Mouse (Mus musculus) B cell, adult 62 days (primary cell): ENCODE data around the gene Chka. TPM values are rescaled to one million over a fixed set of nuclear protein-coding genes. Genes with fewer than 3 reads are reported as not detected.

Source experiments
- total RNA-seq: library from RNA; stranded (reverse); gene quantifications from 4 replicates; pipeline ENCODE4 v1.2.4, GENCODE M21; 2023

Gene Chka
- total RNA-seq = 65.0 to 81.7 TPM (median 68.1 TPM) in 4 replicates

DNA sequence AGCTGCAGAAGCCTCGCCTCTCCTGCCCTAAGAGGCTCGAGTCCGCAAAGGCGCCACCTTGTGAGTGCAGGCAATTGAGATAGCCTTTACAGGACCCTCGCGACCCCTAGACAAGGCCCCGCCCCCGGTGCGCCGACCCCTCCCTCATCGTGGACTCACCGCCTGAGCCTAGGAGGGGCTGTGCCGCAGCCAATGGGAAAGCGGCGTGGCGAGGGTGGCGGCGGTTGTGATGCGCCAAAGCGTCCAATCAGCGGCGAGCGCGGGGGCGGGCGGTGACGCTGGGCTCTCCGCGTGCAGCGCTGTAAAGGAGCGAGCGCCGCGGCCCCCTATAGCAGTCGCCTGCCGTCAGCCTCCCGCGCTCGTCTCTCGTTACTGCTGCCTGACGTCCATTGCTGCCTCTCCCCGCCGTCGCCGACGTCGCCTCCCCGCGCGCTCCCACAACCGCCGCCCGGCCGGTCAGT, at the start of gene Chka:
Chka (plus strand) TSS at position 272 of the 461 bp plus-strand sequence.

DNA sequence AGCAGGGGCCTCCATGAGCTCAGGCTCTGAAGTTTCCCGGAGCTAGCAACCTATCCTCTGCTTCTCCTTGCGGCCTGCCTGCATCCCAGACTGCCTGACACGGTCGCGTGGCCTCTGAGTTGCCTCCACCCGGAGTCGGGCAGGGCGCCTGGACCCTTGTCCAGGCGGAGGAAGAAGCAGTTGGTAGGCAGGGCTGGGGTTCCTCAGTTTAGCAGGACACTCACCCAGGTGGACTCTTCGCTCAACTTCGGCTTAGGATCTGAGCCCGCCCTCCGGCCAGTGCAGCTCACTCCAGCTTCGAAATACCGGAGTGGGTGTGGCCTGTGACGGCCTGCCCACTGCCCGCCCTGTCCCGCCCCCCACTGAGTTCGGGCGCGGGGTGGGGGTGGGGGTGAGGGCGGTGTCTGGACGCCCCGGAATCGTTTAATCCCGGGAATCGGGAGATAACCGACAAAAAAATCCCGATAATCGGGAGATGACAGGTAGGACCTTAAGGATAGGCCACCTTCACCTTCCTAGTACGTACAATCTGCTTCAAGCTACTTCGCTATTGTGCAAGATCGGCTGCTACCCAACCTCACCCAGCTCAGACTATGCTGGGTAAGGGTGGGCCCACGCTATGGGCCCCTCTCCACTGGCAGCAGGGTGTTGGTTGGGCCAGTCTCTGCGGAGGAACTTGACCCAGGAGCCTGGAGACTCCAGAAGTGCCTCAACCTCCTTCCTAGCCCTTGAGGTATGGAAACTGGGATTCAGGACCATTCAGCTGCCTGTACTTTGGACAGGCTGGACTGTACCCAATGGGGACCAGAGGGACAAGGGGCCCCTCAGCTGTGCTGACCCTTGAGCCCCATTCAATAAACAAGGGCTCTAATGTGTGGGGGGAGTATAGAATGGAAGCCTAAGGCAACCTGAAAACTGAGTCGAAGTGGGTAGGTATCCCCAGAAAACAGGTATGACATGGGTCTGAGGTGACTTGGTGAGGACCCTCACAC, 55.5 kb downstream of the Chka start, which contains the start of gene Tcirg1:
Tcirg1 (minus strand) TSS at position 339 of the 992 bp plus-strand sequence.

DNA sequence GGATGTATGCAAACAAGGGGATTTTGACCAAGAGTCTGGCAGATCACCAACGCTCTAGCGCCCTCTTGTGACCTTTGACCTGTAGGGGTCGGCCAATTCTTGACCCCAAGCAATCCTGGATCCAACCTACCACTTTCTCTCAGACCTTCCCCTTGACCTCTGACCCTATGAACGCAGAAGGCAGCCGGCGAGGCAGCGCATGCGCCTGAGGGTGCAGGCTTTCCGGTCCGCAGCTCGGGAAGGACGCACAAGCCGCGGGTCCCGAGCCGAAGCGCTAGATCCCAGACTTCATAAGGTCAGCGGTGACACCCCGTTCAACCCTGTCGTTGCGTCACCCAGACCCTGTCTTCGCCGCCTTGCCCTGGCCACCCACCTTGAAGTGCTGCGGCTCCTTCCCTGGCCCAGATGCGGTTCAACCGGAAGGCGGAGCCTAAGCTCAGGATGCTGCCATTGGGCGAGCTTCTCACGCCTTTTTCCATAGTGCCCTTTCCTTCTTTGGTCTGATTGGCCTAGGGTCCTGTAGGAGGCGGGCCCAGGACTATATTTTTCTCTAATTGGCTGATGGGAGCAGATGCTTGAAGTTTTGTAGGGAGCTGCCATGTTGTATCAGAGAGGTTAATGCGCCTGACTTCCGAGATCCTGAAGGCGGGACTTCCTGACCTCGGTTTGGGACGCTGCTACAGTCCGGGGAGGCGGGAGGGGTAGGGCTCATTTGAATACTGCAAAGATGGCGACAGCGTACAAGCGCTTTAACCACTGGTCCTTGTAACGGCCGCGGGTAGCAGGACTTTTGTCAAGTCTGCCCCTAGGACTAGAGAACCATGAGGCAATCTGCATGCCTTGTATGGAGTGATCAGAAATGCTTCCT, 61.0 kb downstream of the Chka start, which contains the start of gene Ndufs8:
Ndufs8 (minus strand) TSS at position 438 of the 868 bp plus-strand sequence.

DNA sequence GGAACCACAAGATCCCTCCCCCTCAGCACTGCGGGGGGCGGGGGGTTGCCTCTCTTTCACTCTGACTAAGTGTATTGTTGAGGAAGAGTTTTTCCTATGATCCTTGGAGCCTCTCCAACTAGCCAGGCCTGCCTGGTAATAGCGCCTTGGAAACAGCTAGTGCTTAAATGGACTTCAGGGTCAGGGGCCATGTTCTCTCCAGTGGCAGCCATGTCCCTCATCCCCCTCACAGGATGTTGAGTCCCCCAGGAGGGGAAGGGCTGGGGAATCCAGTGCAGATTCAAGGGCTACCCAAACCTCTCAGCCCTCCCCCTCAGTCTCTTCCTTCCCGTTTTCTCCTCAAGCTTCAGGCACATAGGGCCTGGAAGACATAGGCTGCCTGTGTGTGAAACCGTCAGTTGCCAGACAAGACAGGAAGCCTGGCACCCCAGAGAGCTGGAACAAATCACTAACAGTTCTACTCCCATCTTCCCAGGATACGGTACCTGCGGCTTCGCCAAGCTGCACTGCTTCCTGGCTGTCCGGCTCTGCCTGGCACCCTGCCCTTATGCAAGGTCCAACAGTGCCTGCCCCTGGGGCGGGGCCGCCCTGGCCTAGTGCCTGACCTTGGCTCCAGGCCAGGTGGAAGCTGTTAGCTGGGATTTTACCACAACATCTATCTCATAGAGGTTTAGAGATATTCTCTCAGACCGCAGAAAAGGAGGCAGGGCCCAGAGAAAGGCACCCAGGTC, 77.8 kb downstream of the Chka start, which contains the start of gene Aldh3b1:
Aldh3b1 (minus strand) TSS at position 598 of the 731 bp plus-strand sequence.

DNA sequence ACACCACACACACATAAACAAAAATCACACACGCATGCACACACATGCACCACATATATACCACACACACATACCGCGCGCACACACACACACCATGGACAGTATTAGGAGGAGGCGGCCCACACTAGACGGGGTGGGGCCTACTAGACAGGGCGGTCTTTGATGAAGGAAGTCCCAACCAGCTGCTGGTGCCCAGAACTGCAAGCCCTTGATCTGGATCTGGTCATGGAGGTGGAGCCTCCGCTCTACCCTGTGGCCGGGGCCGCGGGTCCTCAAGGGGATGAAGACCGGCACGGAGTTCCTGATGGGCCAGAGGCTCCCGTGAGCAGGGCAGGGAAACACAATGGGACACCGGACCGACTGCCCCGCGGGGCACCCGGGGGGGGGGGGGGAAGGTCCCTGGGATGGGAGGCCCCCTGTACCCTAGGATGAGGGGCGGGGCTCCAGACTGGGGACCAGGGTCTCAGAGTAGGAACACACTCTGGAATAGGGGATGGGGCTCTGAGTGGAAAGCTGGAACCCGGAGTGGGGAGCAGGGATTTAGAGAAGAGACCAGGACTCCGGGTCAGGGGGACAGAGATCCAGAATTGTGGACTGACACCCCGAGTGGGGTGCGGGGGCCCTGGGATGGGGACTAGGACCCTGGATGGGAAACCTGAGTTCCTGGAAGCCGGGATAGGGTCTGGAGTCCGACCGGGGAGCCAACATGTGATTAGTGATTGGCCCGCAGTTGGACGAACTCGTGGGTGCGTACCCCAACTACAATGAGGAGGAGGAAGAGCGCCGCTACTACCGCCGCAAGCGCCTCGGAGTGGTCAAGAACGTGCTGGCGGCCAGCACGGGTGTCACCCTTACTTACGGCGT, 83.7 kb downstream of the Chka start, which contains the start of gene Unc93b1:
Unc93b1 (plus strand) TSS at position 155 of the 864 bp plus-strand sequence.

Other genes starting within 250 kb of the Chka start
- 0.51 to 1.1 TPM (median 0.92 TPM) in 4 replicates for gene Lrp5, start 165.2 kb upstream of the Chka start, total RNA-seq
- gene 1810055G02Rik, start 143.5 kb upstream of the Chka start, total RNA-seq = 5.7 to 11.1 TPM (median 8.6 TPM) in 4 replicates
- 119 to 126 TPM (median 122 TPM) in 4 replicates for gene Kmt5b, start 84.4 kb upstream of the Chka start, total RNA-seq
- 141 to 154 TPM (median 146 TPM) in 4 replicates for gene Tcirg1, start 55.4 kb downstream of the Chka start, total RNA-seq
- 73.8 to 87.1 TPM (median 81.3 TPM) in 4 replicates for gene Ndufs8, start 61.0 kb downstream of the Chka start, total RNA-seq
- gene Aldh3b1, start 78.0 kb downstream of the Chka start, total RNA-seq = 7.6 to 9.4 TPM (median 8.4 TPM) in 4 replicates
- 533 to 593 TPM (median 563 TPM) in 4 replicates for gene Unc93b1, start 83.4 kb downstream of the Chka start, total RNA-seq
- gene Aldh3b3, start 106.9 kb downstream of the Chka start, total RNA-seq = 0.15 TPM in 1 of 4 replicates, not detected in the others
- 0.26 to 0.36 TPM in 2 of 4 replicates, not detected in the others for gene Aldh3b2, start 120.6 kb downstream of the Chka start, total RNA-seq
- gene Acy3, start 134.8 kb downstream of the Chka start, total RNA-seq = not detected in 4 replicates
- gene Tbx10, start 141.0 kb downstream of the Chka start, total RNA-seq = not detected in 4 replicates
- gene Nudt8, start 148.8 kb downstream of the Chka start, total RNA-seq = 16.1 to 21.0 TPM (median 19.8 TPM) in 4 replicates
- gene Gm49405, start 148.9 kb downstream of the Chka start, total RNA-seq = 3.1 to 6.8 TPM (median 4.0 TPM) in 4 replicates
- 7.1 to 12.1 TPM (median 10.4 TPM) in 4 replicates for gene Doc2g, start 151.5 kb downstream of the Chka start, total RNA-seq
- 73.3 to 94.8 TPM (median 89.7 TPM) in 4 replicates for gene Ndufv1, start 161.0 kb downstream of the Chka start, total RNA-seq
- gene Gstp1, start 186.2 kb downstream of the Chka start, total RNA-seq = 137 to 169 TPM (median 145 TPM) in 4 replicates
- gene Gstp2, start 194.2 kb downstream of the Chka start, total RNA-seq = 8.8 to 22.4 TPM (median 15.9 TPM) in 4 replicates
- gene Gstp3, start 207.8 kb downstream of the Chka start, total RNA-seq = not detected in 4 replicates
- gene Cabp2, start 229.8 kb downstream of the Chka start, total RNA-seq = not detected in 4 replicates
- gene Cdk2ap2, start 245.4 kb downstream of the Chka start, total RNA-seq = 119 to 136 TPM (median 129 TPM) in 4 replicates
- gene Pitpnm1, start 248.2 kb downstream of the Chka start, total RNA-seq = 195 to 200 TPM (median 198 TPM) in 4 replicates